Mouse (Mus musculus): ENCODE results near the gene Adh6b.

Gene Adh6b

DNA sequence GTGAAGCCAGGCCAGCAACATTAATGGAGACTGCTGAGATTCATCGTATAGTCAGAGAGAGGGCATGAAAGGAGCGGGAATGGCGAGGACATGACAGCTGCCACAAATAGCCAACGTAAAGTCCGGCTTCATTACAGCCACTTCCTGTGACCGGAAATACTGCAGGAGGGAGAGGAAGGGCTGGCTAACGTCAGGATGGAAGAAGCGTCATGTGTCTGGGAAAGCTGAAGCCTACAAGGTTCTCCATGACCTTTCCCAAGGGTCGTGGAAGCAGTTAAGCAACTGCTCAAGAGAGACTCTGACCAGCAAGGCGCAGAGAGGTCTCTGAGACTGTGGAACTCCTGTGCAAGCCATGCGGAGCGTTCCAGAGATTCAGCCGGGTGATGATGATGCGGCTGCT lies at the start of gene Adh6b:
Gene Adh6b, plus strand, starts transcription at position 305 of the 400 bp plus-strand sequence.
- no peak for DNase-seq (ENCODE audit: low spot score in 2 of 2)

- DNase-seq (ENCODE audit: low spot score in 2 of 2) = no peak
These were observed 48.2 kb upstream of the Adh6b start for GRCm38 (mm10) chr3:138293298-138293895.

DNA sequence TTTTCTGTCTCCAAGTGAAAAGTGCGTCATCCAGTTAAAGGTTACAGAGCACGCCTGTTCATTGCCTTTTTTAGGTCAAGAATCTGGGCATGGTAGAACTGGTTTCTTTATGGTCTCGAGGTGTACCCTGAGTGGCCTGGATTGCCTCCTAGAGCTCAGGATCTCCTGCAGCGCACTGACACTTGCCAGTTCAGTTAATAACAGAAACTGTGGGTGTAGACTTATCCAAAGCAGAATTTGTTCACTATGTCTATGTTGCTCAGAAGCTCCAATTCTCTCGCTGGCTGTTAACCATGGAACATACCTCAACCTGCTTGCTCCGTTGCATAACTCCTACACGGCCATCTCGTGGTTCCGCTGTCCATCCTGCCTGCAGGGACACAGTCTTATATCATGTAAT lies 41.4 kb upstream of the Adh6b start:
- DNase-seq (ENCODE audit: low spot score in 2 of 2) = no peak

DNA sequence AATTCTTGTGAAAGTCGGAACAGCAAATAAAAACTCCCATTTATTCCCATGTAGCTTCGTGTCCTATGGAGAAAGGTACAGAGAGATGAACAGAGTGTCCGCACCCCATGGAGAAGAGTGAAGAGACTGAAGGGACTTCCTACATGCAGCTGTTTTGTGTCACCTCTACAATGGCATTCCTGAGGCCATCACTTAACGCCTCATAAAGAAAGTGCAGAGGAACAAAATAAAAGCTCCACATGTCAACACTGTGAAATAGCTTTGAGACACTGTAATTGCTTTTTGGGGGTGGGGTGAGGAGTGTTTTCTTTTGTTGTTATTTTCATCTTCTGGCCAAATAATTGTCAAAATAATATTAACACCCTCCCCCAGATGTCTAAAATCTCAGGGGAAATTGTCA lies 38.9 kb upstream of the Adh6b start:
- DNase-seq (ENCODE audit: low spot score in 2 of 2) = no peak

GRCm38 (mm10) chr3:138303771-138304488 lies 37.6 kb upstream of the Adh6b start:
- no peak for DNase-seq (ENCODE audit: low spot score in 2 of 2)

- no peak for DNase-seq (ENCODE audit: low spot score in 2 of 2)
These were observed 37.1 kb upstream of the Adh6b start for GRCm38 (mm10) chr3:138304489-138304871.

DNA sequence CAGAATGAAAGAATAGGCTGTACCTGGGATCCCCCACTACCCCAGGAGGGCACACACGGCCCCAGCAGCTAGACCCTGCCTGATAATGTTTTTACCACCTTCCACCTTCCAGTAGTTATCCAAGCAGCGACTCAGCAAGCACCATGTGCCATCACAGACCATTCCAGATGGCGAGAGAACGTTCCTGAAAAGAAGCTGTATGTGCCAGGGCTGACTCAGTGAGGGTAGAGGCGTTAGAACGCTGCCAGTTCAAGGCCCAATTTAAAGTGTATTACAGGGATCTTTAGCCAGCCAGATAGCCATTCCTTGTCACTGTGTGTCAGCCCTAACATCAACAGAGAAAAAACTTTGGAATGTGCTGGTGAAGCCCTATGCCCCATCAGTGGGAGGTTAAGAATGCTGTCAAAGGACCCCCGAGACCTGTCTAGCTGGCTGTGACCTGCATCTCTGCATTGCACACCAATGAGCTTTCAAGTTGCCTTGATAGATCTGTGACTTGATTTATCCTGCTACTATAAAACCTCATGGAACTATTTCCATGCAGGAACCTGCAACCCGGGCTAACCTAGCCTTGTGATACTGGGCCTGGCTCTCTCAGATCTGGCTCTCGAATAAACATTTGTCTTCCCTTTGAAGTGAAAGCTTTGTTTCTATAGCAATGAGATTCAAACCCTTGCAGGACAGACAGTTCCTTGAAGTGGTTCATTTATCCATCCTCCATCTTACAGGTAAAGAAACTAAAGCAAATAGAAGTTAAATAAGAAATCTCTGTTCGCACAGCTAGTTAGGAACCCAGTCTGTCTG lies 35.9 kb upstream of the Adh6b start:
- DNase-seq (ENCODE audit: low spot score in 2 of 2) = no peak

GRCm38 (mm10) chr3:138306290-138306683 lies 35.3 kb upstream of the Adh6b start:
- no peak for DNase-seq (ENCODE audit: low spot score in 2 of 2)

DNA sequence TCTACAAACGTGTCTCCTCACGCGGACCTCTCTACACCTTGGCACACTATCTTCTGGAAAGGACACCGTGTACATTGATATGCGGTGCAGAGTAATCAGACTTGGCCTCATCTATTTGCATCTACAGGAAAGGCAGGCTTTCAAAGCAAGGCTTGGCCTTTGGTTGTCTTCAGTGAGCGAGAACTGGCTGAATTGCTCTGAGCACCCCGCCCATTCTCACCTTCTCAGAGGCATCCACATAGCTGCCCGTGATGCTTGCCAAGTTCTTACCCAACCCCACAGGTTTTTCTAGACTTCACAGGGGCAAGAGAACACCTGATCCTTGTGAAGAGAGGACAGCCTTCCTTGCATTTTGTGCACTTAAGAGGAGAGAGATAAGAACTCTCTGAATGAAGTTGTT lies 31.7 kb upstream of the Adh6b start:
- no peak for DNase-seq (ENCODE audit: low spot score in 2 of 2)

DNA sequence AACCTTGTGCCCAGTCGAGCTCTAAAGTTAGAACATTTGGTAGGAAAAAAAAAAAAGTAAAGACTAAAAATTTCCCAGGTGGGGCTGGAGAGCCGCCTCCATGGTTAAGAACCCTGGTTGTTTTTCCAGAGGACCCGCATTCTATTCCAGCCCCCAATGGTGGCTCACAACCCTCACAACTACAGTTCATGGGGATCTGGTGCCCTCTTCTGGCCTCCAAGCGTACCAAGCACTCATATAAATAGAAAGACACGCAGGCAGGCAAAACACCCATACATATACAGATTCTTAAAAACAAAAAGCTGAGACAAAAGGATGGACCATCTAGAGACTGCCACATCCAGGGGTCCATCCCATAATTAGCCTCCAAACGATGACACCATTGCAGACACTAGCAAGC lies 30.6 kb upstream of the Adh6b start:
- no peak for DNase-seq (ENCODE audit: low spot score in 2 of 2)

DNA sequence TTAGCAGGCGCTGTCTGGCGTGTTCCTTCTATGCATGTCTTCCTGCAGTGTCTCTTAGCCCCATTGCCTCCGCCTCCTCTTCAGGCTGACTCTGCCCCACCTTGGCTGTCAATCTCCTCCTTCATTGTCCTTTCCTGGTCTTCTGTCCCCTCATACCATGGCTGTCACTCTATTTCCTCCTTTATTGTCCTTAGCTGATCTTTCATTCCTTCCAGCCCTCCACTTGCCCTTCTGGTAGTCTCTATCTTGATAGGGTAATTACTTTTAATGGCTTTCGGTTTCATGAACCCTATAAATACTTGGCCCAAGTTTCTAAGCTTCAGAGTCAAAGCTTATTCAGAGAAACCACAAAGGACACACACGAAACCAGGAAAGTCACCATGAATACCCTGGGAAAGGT lies 28.6 kb upstream of the Adh6b start, which contains the start of gene Adh6a:
Gene Adh6a, plus strand, starts transcription at position 322 of the 400 bp plus-strand sequence.
- DNase-seq (ENCODE audit: low spot score in 2 of 2) = no peak

DNA sequence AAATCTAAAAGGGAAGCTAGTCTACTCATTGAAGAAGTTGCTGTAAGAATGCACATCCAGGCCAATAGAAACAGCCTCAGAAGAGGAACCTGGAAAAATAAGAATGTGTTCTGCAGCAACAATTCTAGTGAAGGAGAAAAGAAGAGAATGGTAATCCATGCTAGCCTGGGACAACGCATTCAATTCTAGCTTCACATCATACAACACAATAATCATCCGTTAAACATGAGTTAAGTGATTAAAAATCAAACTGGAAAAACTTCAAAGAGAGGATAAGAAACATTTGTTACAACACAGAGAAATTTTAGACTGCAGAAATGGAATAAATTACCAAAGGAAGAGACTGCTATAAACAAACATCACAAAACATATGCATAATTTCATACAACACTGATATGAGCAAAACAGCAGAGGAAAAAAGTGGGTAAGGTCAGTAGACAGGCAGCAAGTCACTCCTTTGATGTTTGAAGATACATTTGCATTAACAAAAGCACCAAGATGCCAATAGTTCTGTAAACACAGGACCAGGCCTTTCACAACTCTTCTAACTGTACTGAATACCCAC lies 24.6 kb upstream of the Adh6b start:
- no peak for DNase-seq (ENCODE audit: low spot score in 2 of 2)

DNA sequence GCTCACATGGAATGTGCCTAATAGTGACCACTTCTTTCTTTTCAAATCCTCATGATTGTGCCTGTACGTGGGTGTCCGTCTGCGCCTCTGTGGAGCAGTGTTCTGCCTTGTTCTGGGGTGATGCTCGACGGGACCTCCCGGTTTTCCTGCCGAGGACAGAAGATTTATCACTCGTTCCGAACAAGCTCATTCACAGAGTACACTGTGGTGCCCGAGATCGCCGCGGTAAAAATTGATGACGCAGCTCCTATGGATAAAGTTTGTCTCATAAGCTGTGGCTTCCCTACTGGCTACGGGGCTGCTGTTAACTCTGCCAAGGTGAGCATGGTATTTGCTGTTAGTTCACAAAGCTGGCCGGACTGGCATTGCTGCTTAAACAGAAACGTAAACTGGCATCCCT lies 16.6 kb upstream of the Adh6b start:
- no peak for DNase-seq (ENCODE audit: low spot score in 2 of 2)

- DNase-seq (ENCODE audit: low spot score in 2 of 2) = no peak
These were observed 16.1 kb upstream of the Adh6b start for GRCm38 (mm10) chr3:138325466-138325865.

GRCm38 (mm10) chr3:138333910-138334309 lies 7.7 kb upstream of the Adh6b start:
- DNase-seq (ENCODE audit: low spot score in 2 of 2) = no peak

DNA sequence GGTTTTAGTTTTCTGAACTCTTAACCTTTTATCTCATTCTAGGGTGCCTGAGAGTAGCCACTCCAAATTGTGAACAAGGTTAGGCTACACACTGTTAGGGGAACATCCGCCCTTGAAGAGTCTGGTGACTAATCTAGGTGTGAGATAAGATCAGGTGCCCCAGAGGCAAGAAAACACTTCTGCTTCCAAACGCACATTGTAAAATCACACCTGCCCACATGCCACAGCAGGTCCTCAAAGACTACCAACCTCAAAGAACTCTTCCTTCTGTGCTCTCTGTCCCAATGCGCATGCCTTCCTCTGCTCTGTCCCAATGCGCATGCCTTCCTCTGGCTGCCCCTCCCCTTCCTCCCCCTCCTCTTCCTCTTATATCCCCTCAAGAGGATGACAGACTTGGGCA lies 7.3 kb upstream of the Adh6b start:
- no peak for DNase-seq (ENCODE audit: low spot score in 2 of 2)

DNA sequence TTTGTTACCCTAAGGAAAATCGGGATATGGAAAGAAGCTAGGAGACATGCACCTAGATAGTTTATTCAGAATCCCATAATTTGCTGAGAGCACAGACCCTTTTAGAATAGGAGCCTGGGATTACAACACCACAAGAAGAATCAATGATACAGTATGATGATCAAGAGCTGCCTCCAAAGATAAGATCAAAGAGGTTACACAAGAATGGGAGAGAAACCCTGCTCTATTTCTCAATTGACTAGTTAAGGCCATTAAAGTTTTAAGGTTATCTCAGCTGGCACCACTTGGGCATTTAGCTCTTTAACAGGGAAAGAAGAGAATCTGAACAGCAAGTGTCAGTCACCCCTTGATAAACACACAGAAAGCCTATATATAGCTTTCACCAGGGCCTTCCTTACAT lies 6.0 kb upstream of the Adh6b start:
- no peak for DNase-seq (ENCODE audit: low spot score in 2 of 2)

- DNase-seq (ENCODE audit: low spot score in 2 of 2) = no peak
These were observed 5.3 kb upstream of the Adh6b start for GRCm38 (mm10) chr3:138336104-138336754.

- no peak for DNase-seq (ENCODE audit: low spot score in 2 of 2)
These were observed 5.5 kb downstream of the Adh6b start for GRCm38 (mm10) chr3:138347041-138347440.

GRCm38 (mm10) chr3:138352012-138352809 lies 10.6 kb downstream of the Adh6b start:
- no peak for DNase-seq (ENCODE audit: low spot score in 2 of 2)

GRCm38 (mm10) chr3:138358856-138359255 lies 17.3 kb downstream of the Adh6b start:
- no peak for DNase-seq (ENCODE audit: low spot score in 2 of 2)

Data from frontal cortex, postnatal 10 days (tissue).